Mouse (Mus musculus) activated CD4-positive, CD25-positive, alpha-beta regulatory T cell, adult 9 weeks (primary cell): ENCODE data around the gene Dph6. TPM values are rescaled to one million over a fixed set of nuclear protein-coding genes. Genes with fewer than 3 reads are reported as not detected.

Experiments used
- polyA plus RNA-seq: library from polyadenylated mRNA; unstranded; fragments of 100-300 nt; shearing (Covaris generic); gene quantifications from one replicate; pipeline ENCODE4 v1.2.1, GENCODE M21; 2017

The Dph6 gene
- 17.1 TPM for polyA plus RNA-seq

DNA sequence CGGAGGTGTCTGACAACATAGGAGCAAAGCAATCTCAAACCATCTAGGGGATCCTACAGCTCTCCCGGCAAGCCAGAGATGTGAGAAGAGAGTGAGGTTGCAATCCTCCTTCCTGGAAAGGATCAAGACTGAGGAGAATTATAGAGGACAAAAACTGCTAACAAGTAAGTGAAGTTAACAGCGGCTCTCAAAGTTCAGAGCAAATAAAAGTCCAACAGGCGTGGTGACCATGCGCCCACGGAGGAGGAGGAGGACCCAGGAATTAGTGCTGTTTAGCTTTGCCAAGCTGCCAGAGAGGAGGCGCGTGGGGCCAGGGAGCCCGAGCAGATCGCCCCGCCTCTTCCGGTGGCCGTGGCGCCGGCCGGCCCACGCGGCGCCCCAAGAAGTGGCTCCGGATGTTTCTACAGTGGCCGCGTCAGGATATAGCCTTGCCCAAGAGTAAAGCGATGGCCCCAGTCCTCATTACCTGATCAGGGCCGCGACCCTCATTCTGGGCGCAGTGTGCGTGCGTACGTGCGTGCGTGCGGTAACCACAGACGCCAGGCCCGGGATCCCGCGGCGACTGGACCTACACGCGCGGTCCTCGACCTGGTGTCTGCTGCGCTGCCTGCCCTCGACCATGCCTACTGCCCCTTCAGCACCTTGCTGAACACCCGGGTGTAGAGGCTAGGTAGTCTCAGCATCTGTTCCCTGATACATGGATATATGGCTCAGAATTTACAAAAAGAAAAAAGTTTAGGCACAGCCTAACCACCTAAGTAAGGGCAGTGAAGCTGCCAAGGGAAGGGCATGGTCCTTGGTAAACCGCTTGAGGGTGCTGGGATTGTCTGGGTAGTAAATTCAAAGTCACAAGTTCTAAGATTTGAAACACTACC, at the start of gene Dph6:
TSS of gene Dph6 (minus strand) at position 600 of the 875 bp plus-strand sequence.

